Mouse (Mus musculus) left cerebral cortex, adult 6 months (tissue): Measurements from ENCODE around the gene Zfp13. TPM values are rescaled to one million over a fixed set of nuclear protein-coding genes. Genes with fewer than 3 reads are reported as not detected.

Experiments
- long read RNA-seq, 2 experiments: library from polyadenylated mRNA; unstranded; transcript quantifications; one replicate each; pipeline ENCODE4 v2.0.0; 2019 to 2020
- polyA plus RNA-seq: library from polyadenylated mRNA; unstranded; fragments of <200 nt; fragmentation: Nextera tagmentation; gene quantifications from 2 replicates; pipeline ENCODE4 v1.2.3, GENCODE M21; 2021

The Zfp13 gene
- 14.4 TPM in 2 replicates for polyA plus RNA-seq
- long read RNA-seq, experiment 1, transcript Zfp13-202 (6 exons, 2,104 nt) = major isoform, 51 of 89 reads
- long read RNA-seq, experiment 1, partial matches to known transcripts = 4 of 89 reads
- long read RNA-seq, experiment 1, other reads (novel, unspliced or antisense) = 33 of 89 reads
- long read RNA-seq, experiment 2, transcript Zfp13-202 (6 exons, 2,104 nt) = major isoform, 11 of 21 reads
- long read RNA-seq, experiment 2, partial matches to known transcripts = 1 of 21 reads
- long read RNA-seq, experiment 2, other reads (novel, unspliced or antisense) = 9 of 21 reads

GRCm38 (mm10) chr17:23598582-23599552, at the start of gene Zfp13:
TSS of gene Zfp13 (minus strand) at chr17:23599487.

GRCm38 (mm10) chr17:23644613-23645495, 45.6 kb upstream of the Zfp13 start, which contains the start of gene Mmp25:
TSS of gene Mmp25 (minus strand) at chr17:23645277.

GRCm38 (mm10) chr17:23600641-23601622, 1.6 kb upstream of the Zfp13 start, which contains the start of gene Zscan10:
TSS of gene Zscan10 (plus strand) at chr17:23600856.

GRCm38 (mm10) chr17:23563595-23564367, 35.5 kb downstream of the Zfp13 start, which contains the start of gene Zfp213:
TSS of gene Zfp213 (minus strand) at chr17:23564238.

Other genes with a start within 250 kb of the Zfp13 start
- gene Vmn2r116, start 214.9 kb downstream of the Zfp13 start, polyA plus RNA-seq = not detected in 2 replicates
- gene Vmn2r117, start 119.8 kb downstream of the Zfp13 start, polyA plus RNA-seq = not detected in 2 replicates
- 7.5 and 9.3 TPM in 2 replicates for gene Zfp213, start 35.2 kb downstream of the Zfp13 start, polyA plus RNA-seq
- 0.06 TPM in 1 of 2 replicates, not detected in the other for gene Zscan10, start 1.4 kb upstream of the Zfp13 start, polyA plus RNA-seq
- gene Mmp25, start 45.8 kb upstream of the Zfp13 start, polyA plus RNA-seq = 0.03 and 0.06 TPM in 2 replicates
- gene Bicdl2, start 61.0 kb upstream of the Zfp13 start, polyA plus RNA-seq = not detected in 2 replicates
- gene Hcfc1r1, start 74.1 kb upstream of the Zfp13 start, polyA plus RNA-seq = 212 and 288 TPM in 2 replicates
- gene Thoc6, start 74.4 kb upstream of the Zfp13 start, polyA plus RNA-seq = 6.0 and 8.1 TPM in 2 replicates
- gene Tnfrsf12a, start 78.0 kb upstream of the Zfp13 start, polyA plus RNA-seq = 8.0 and 11.9 TPM in 2 replicates
- gene Cldn6, start 79.8 kb upstream of the Zfp13 start, polyA plus RNA-seq = not detected in 2 replicates
- not detected in 2 replicates for gene Cldn9, start 84.5 kb upstream of the Zfp13 start, polyA plus RNA-seq
- not detected in 2 replicates for gene 1520401A03Rik, start 123.3 kb upstream of the Zfp13 start, polyA plus RNA-seq
- gene Pkmyt1, start 126.8 kb upstream of the Zfp13 start, polyA plus RNA-seq = 1.8 and 4.4 TPM in 2 replicates
- gene Paqr4, start 141.4 kb upstream of the Zfp13 start, polyA plus RNA-seq = 121 and 122 TPM in 2 replicates
- 1.5 and 2.2 TPM in 2 replicates for gene Kremen2, start 146.3 kb upstream of the Zfp13 start, polyA plus RNA-seq
- gene Flywch1, start 172.1 kb upstream of the Zfp13 start, polyA plus RNA-seq = 294 and 331 TPM in 2 replicates
- gene Flywch2, start 186.6 kb upstream of the Zfp13 start, polyA plus RNA-seq = 28.8 and 29.4 TPM in 2 replicates
- 120 and 290 TPM in 2 replicates for gene Srrm2, start 191.0 kb upstream of the Zfp13 start, polyA plus RNA-seq
- 1,419 and 1,447 TPM in 2 replicates for gene Elob, start 229.6 kb upstream of the Zfp13 start, polyA plus RNA-seq
- not detected in 2 replicates for gene Prss33, start 236.6 kb upstream of the Zfp13 start, polyA plus RNA-seq
- gene Prss32, start 244.4 kb upstream of the Zfp13 start, polyA plus RNA-seq = not detected in 2 replicates
- gene Prss41, start 244.7 kb upstream of the Zfp13 start, polyA plus RNA-seq = 0.11 and 0.18 TPM in 2 replicates